Mouse (Mus musculus) ovary, postnatal 36 days (tissue): ENCODE results near the gene Ar.

ENCODE experiments used
- DNase-seq: peaks from one replicate; pipeline ENCODE4 v3.0.0; 2022; ENCODE audit warnings: low spot score, mixed read lengths

Ar gene

GRCm38 (mm10) chrX:98148531-98149342 lies at the start of gene Ar:
Gene Ar, plus strand, starts transcription at chrX:98148769.
- DNase-seq, result peak; percentile 75

- no peak for DNase-seq
These were observed 1.3 kb downstream of the Ar start for GRCm38 (mm10) chrX:98149724-98150392.

- peak; percentile 26 for DNase-seq
These were observed 2.0 kb downstream of the Ar start for GRCm38 (mm10) chrX:98150393-98151119.

- DNase-seq, result no peak
These were observed 41.2 kb downstream of the Ar start for GRCm38 (mm10) chrX:98189759-98190158.

- no peak for DNase-seq
These were observed 57.2 kb downstream of the Ar start for GRCm38 (mm10) chrX:98205766-98206165.

GRCm38 (mm10) chrX:98207166-98207565 lies 58.6 kb downstream of the Ar start:
- DNase-seq, result no peak

GRCm38 (mm10) chrX:98216103-98216502 lies 67.5 kb downstream of the Ar start:
- no peak for DNase-seq

- no peak for DNase-seq
These were observed 90.4 kb downstream of the Ar start for GRCm38 (mm10) chrX:98239011-98239410.

- no peak for DNase-seq
These were observed 96.5 kb downstream of the Ar start for GRCm38 (mm10) chrX:98245108-98245507.

GRCm38 (mm10) chrX:98248363-98248762 lies 99.8 kb downstream of the Ar start:
- no peak for DNase-seq

- DNase-seq, result no peak
These were observed 111.1 kb downstream of the Ar start for GRCm38 (mm10) chrX:98259620-98260019.

- DNase-seq, result no peak
These were observed 117.2 kb downstream of the Ar start for GRCm38 (mm10) chrX:98265755-98266154.

GRCm38 (mm10) chrX:98271361-98271760 lies 122.8 kb downstream of the Ar start:
- DNase-seq, result no peak

- no peak for DNase-seq
These were observed 143.2 kb downstream of the Ar start for GRCm38 (mm10) chrX:98291763-98292162.

GRCm38 (mm10) chrX:98300685-98301084 lies 152.1 kb downstream of the Ar start:
- DNase-seq, result no peak

GRCm38 (mm10) chrX:98301924-98302323 lies 153.4 kb downstream of the Ar start:
- no peak for DNase-seq

- DNase-seq, result no peak
These were observed 167.4 kb downstream of the Ar start for GRCm38 (mm10) chrX:98315961-98316360.

- DNase-seq, result no peak
These were observed 168.9 kb downstream of the Ar start for GRCm38 (mm10) chrX:98317483-98317882.

- no peak for DNase-seq
These were observed 174.5 kb downstream of the Ar start for GRCm38 (mm10) chrX:98323105-98323504.

- no peak for DNase-seq
These were observed 198.9 kb downstream of the Ar start for GRCm38 (mm10) chrX:98347481-98347880.

- peak; percentile 48 for DNase-seq
These were observed 199.5 kb downstream of the Ar start for GRCm38 (mm10) chrX:98348036-98348435.
